Mouse (Mus musculus): ENCODE measurements around the gene Kdelr3.

The Kdelr3 gene

GRCm38 (mm10) chr15:79516171-79517096 is at the start of gene Kdelr3:
TSS of gene Kdelr3 (plus strand) at chr15:79516411.
- no peak for DNase-seq (ENCODE audit: low spot score)

DNA sequence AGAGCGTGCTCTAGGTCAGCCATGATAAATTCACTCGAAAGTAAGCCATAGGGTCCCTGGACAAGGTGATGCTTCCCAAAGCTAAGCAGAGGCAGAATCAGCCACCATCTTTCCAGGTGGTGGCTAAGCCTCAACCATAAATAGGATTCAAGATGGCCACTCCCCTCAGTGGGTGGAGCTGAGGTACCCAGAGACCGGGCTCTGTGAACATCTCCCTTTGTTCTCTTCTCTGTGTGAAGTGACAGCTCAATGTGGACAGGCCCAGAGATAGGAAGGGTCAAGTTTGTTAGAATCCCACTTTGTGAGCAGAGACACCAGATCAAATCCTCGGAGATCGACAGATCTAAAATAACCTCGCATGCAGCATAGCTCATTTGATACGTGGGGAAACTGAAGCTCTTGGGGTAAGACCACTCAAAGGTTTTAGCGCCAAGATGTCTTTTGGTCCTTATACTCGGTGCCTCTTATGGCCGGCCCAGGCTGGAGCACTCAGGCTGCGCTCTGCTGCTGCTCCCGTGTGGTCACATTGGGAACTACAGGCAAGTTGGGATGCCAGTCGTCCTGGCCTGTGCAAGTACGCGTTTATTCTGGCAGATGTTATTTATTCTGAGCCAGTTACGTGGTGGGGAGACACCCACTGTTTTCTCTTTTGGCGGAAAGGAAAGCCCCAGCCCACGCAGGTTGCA is 49.5 kb upstream of the Kdelr3 start:
- DNase-seq (ENCODE audit: low spot score) = peak; percentile 62

GRCm38 (mm10) chr15:79469577-79469976 is 46.6 kb upstream of the Kdelr3 start:
- DNase-seq (ENCODE audit: low spot score) = no peak

DNA sequence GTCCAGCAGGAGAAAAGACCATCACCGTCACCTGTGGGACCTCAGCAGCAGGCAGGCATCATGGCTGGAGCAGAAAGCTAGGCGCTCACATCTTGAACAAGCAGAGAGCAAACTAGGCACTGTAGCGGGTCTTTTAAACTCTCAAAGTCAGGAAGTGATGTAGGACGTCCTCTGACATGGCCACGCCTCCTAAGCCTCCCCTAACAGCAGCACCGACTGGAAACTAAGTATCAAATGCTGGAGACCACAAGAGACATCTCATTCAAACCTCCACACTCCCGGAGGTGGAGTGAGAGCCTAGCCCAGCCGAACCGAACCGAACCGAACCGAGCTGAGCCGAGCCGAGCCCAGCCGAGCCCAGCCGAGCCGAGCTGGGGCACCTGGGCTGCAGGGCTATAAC is 45.6 kb upstream of the Kdelr3 start:
- DNase-seq (ENCODE audit: low spot score) = no peak

DNA sequence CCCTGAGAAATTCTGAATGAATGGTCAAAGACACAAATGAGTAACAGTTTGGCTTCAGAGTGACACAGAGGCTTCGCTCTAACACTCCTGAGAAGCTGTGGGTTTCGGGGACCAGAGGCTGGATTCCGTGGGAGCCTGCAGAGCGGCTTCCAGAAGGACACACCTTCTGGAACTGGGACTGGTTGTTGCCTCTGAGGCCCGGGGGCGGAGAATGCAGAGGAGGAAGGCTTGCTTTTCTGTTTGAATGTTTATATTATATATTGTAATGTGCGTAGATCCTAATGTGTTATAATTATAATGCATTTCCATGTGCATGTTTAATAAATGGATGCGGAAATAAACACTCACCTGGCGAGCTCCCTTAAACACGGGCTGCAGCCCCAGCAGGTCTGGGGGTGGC is 45.1 kb upstream of the Kdelr3 start:
- DNase-seq (ENCODE audit: low spot score) = no peak

- DNase-seq (ENCODE audit: low spot score) = no peak
These were observed 43.2 kb upstream of the Kdelr3 start for GRCm38 (mm10) chr15:79473042-79473441.

- no peak for DNase-seq (ENCODE audit: low spot score)
These were observed 42.4 kb upstream of the Kdelr3 start for GRCm38 (mm10) chr15:79473638-79474355.

GRCm38 (mm10) chr15:79477227-79477626 is 39.0 kb upstream of the Kdelr3 start:
- DNase-seq (ENCODE audit: low spot score) = no peak

DNA sequence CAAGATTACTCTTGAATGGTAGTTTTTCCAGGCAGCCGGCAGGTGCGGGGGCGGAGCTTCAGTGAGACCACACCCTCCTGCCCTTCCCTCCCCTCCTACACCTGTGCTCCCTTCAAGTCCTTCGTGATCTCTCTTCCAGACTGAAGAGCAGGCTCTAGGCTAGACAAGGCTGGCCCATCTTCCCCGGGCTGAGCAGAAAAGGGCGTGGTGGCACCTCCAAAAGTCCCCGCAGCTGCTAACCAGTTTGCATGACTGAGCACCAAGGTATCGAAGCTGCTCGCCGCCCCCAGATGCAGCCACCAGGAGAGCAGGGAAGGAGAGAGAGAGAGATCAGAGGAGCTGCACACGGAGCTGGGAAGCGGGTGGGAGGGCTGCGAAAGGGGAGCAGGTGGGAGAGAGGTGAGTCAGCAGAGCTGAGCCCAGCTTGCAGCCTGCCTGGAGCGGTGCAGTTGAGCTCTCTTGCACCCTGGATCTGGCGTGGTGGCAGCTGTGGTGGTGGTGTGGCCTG is 35.0 kb upstream of the Kdelr3 start:
- no peak for DNase-seq (ENCODE audit: low spot score)

GRCm38 (mm10) chr15:79489463-79489862 is 26.7 kb upstream of the Kdelr3 start:
- no peak for DNase-seq (ENCODE audit: low spot score)

DNA sequence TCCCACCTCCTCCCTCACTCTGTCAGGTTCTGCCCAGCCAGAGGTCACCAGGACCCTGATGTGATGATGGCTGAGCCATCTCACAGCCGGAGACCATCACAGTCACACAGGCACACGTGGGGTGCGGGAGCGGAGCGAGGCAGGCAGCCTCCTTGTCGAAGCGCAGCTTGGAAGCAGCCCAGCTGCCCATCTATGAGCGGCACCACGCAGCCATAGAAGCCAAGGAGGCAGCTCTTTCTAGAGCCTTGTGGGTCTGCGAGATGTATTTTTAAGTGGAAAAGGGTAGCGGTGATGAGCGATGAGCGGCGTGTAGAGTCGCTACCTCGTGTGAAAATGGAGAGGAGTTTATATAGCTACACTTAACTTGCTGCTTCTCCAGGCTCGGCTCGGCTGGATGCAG is 22.7 kb upstream of the Kdelr3 start:
- DNase-seq (ENCODE audit: low spot score) = no peak

- no peak for DNase-seq (ENCODE audit: low spot score)
These were observed 16.1 kb upstream of the Kdelr3 start for GRCm38 (mm10) chr15:79500110-79500509.

GRCm38 (mm10) chr15:79502891-79503341 is 13.3 kb upstream of the Kdelr3 start:
- DNase-seq (ENCODE audit: low spot score) = no peak

DNA sequence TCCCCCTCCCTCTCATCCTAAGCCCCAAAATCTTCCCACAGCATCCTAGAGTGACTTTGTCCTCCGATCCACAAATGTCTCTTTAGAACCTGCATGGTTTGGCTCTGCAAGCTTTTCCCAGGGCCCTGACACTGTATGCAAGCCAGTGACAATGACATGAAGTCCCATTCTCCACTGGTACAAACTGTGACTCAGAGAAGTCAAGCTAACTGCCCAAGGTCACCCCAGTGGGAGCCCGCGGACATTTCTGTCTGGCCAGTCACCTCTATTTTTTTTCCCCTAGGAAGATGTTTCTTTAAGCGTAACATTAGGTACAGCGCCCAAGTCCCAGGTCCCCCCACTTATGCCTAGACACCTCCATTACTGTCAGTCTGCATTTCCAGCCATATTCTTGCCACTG is 12.8 kb upstream of the Kdelr3 start:
- DNase-seq (ENCODE audit: low spot score) = no peak

DNA sequence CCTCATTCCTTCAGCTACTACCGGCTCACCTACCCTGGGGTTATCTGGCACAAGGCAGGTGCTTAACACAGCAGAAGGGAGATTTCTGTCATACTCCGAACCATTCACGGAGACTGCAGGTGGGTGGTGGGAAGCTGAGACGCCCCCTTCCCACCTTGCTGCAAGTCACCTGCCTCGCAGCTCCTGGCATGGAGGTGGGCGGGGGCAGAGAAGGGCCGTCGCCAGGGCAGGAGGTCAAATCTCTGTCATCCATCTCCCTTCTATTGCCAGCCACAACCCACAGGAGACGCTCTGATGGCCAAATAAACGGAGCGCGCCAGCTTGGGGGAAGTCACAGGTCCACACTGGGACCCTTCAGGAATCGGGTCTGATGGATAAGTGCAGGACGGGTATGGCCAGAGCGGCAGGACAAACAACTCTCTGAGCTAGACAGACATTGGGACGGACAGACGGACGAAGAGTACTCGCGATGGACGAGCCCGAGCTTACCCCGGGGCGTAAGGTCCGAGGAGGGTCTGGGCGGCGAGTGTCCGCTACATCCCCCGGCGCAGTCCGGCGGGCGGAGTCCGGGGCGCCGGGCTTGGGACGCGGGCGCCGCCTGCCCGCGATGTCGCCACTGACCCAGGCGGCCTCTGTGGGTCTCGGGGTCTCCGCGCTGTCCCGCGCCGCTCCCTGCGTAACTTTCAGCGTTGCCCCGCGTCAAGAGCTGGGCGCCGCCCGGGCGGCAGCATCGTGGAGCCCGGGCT is 11.3 kb upstream of the Kdelr3 start, which contains the start of gene Kcnj4:
Gene Kcnj4 (minus strand): TSS at position 535 of the 746 bp plus-strand sequence.
- DNase-seq (ENCODE audit: low spot score) = no peak

DNA sequence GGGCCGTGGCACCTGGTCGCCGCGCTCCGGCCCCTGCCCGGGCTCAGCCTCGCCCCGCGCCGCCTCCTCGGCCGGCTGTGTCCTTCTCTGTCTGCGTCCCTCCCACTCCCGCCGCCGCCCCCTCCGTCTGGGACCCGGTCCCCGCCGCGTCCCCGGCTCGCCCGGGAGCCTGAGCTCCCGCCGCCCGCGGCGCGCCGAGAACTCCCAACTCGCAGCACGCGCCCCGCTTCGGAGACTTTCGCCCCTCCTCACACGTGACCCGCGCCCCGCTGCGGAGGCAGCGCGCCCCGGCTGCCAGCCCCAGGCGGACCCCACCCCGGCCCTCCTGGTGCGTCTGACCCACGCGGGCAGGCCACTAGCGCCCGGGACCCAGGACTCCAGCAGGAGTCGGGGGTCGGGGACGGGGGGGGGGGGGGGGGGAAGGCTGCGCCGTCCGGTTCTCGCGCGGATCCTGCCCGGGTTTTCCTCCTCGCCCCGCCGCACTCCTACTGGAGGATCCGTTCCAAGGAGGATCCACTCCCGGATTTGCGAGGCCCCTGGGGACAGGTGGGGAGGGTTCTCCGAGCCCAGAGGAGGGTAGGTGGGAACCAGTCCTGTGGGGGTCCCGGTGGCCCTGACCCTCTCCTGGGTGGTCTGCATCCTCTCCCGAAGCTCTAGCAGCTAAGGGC is 10.5 kb upstream of the Kdelr3 start:
- DNase-seq (ENCODE audit: low spot score) = no peak

DNA sequence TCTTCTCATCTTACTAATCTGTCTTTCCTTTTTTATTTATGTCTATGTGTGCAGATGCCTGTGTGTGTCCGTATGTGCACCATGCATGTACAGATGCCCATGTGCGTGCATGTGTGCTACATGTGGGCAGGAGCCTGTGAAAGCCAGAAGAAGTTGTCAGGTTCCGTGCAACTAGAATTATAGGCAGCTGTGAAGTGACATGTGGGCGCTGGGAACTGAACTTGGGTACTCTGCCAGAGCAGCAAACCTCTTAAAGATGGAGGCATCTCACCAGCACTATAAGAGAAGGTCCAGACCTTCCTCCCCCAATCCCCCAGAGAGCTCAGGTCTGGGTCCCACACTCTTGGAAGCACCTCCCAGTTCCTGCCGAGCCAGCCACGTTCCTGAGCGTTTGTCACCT is 9.8 kb upstream of the Kdelr3 start:
- DNase-seq (ENCODE audit: low spot score) = no peak

GRCm38 (mm10) chr15:79507055-79507828 is 9.0 kb upstream of the Kdelr3 start:
- no peak for DNase-seq (ENCODE audit: low spot score)

DNA sequence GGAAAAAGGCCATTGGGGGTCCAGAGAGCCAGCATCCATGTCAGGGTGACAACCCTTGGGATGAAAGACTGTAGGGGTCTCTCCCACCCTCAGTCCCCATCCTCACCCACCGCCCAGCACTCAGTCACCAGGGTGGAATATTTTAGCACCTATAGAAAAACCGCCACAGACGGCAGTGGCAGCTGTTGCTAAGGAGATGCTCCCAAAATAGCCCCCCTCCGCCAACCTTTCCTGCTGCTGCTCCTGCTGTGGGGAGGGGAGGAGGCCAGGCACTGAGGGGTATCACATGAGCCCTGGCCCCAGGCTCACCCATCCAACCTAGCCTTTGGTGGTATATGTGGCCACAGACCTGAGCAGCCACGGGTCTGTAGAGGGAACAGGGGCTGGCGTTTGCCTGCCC is 6.2 kb upstream of the Kdelr3 start:
- DNase-seq (ENCODE audit: low spot score) = no peak

DNA sequence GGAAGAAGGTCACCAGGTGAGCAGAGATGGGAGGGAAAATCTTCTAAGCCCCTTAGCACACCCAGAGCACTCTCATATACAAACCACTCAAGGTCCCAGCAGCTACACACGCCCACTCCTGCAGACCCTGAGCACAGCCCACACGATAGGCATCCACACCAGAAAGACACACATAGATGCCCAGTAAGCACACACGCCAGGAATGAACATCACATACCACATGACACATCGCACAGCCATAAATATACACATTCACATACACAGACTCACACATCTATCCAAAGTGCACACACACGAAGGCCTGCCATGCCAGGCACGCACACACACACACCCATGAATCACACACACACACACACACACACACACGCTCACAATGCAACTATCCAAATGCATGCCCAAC is 5.8 kb upstream of the Kdelr3 start:
- DNase-seq (ENCODE audit: low spot score) = no peak

All from c-Kit-positive CD71-positive TER-119-positive erythroid progenitor cells, embryonic 14.5 days (primary cell).